Mouse (Mus musculus) ES-Bruce4 (cell line): ENCODE measurements around the gene Wnt10a.

Source experiments
- CTCF ChIP-seq: IDR thresholded peaks from one replicate; pipeline ENCODE4 v1.8.1; 2011; ENCODE audit warnings: low read depth, low read length
- EP300 ChIP-seq: IDR thresholded peaks from 2 replicates; pipeline ENCODE4 v1.6.1; 2011; ENCODE audit warnings: low read depth, low read length; ENCODE audit not compliant: insufficient read depth
- POLR2A ChIP-seq: IDR thresholded peaks from one replicate; pipeline ENCODE4 v1.8.1; 2011; ENCODE audit warnings: low read length; ENCODE audit not compliant: insufficient read depth

- no peak for TF ChIP-seq CTCF
- TF ChIP-seq POLR2A: no peak
- TF ChIP-seq EP300: no peak
Measured at GRCm38 (mm10) chr1:74749301-74749700, 42.0 kb upstream of the Wnt10a start.
